Mouse (Mus musculus) megakaryocyte, embryonic 14.5 days (primary cell): ENCODE results near the gene Synrg.

ENCODE experiments used
- FLI1 ChIP-seq: IDR thresholded peaks from 2 replicates; pipeline ENCODE4 v1.6.1; 2012; ENCODE audit warnings: low read length, inconsistent platforms, mixed read lengths
- GATA1 ChIP-seq: IDR thresholded peaks from 3 replicates; pipeline ENCODE4 v1.6.1; 2012; ENCODE audit warnings: mixed read lengths, low read length, inconsistent platforms, borderline replicate concordance

DNA sequence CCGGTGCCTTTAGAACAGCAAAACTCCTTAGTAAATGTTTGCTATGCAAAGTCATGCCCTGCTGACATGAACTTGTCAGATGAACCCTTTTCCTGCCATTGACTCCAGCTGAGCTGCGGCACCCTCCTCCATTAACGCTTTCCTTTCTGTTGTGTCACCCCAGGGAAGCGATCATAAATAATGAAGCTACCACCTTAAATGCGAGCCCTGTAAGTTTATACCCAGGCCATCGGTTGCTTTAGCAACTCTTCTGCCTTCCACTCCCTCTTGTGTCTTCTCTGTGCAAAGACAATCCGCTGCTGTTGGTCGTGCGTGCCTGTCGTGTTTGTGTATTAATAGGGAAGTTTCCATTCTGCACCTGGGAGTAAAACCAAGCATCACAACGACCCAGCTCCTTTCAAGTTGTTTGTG, 101.8 kb downstream of the Synrg start:
- TF ChIP-seq GATA1: no peak
- TF ChIP-seq FLI1: no peak
